Mouse (Mus musculus): ENCODE measurements at regions not wholly inside any gene's neighbourhood (a gene's known extent, or its start where the extent isn't known, plus 50 kb on each side); places are given as distances from the start of the nearest gene placed in this dataset.

- no peak overlapping the region for H3K27ac ChIP-seq (ENCODE audit: low read depth, low read length)
- H3K4me1 ChIP-seq (ENCODE audit: control insufficient read depth, insufficient read depth, low read depth, low read length): no peaks in the 10 kb centered on the region
- no peak overlapping the region for H3K9ac ChIP-seq (ENCODE audit: low read depth, low read length)
These were observed 1026.8 kb upstream of the Alcam start for GRCm38 (mm10) chr16:53480664-53481063.

GRCm38 (mm10) chr16:53439511-53439910 is 985.6 kb upstream of the Alcam start:
- Histone ChIP-seq H3K4me1 (ENCODE audit: control insufficient read depth, insufficient read depth, low read depth, low read length) (no peaks in the 10 kb centered on the region), H3K9me3 (ENCODE audit: control insufficient read depth, low read length) (no peaks in the 10 kb centered on the region), H3K27ac (ENCODE audit: low read depth, low read length) (no peak overlapping the region), H3K9ac (ENCODE audit: low read depth, low read length) (no peak overlapping the region), H3K4me3 (ENCODE audit: low read length) (no peak overlapping the region), H3K27me3 (replicated peaks; ENCODE audit: control insufficient read depth, insufficient read depth, low read length) (no peaks in the 10 kb centered on the region), H3K36me3 (ENCODE audit: control insufficient read depth, insufficient read depth, low read length) (no peaks in the 10 kb centered on the region), H3K4me2 (ENCODE audit: low read length) (no peak overlapping the region)
- 65% methylated on average over 4 of the region's 4 CpGs for WGBS
- no peak for ATAC-seq

More at GRCm38 (mm10) chr16:53480664-53481063, 1026.8 kb upstream of the Alcam start:
- no peaks in the 10 kb centered on the region for H3K27me3 ChIP-seq (replicated peaks; ENCODE audit: control insufficient read depth, insufficient read depth, low read length)
- H3K36me3 ChIP-seq (ENCODE audit: control insufficient read depth, insufficient read depth, low read length): no peaks in the 10 kb centered on the region
- no peak overlapping the region for H3K4me2 ChIP-seq (ENCODE audit: low read length)
- H3K9me3 ChIP-seq (ENCODE audit: control insufficient read depth, low read length): no peaks in the 10 kb centered on the region
- H3K4me3 ChIP-seq (ENCODE audit: low read length): no peak overlapping the region
- ATAC-seq: no peak

- ATAC-seq: no peak
- no peak overlapping the region for H3K4me3 ChIP-seq (ENCODE audit: low read length)
- H3K9ac ChIP-seq (ENCODE audit: low read depth, low read length): no peak overlapping the region
- no peaks in the 10 kb centered on the region for H3K4me1 ChIP-seq (ENCODE audit: control insufficient read depth, insufficient read depth, low read depth, low read length)
- no peaks in the 10 kb centered on the region for H3K9me3 ChIP-seq (ENCODE audit: control insufficient read depth, low read length)
- no peak overlapping the region for H3K27ac ChIP-seq (ENCODE audit: low read depth, low read length)
- no peaks in the 10 kb centered on the region for H3K36me3 ChIP-seq (ENCODE audit: control insufficient read depth, insufficient read depth, low read length)
- no peaks in the 10 kb centered on the region for H3K27me3 ChIP-seq (replicated peaks; ENCODE audit: control insufficient read depth, insufficient read depth, low read length)
- no peak overlapping the region for H3K4me2 ChIP-seq (ENCODE audit: low read length)
- WGBS: 76% methylated on average over 2 of the region's 2 CpGs
These were observed 964.5 kb upstream of the Alcam start for GRCm38 (mm10) chr16:53418416-53418815.

GRCm38 (mm10) chr16:53385176-53385575 is 931.3 kb upstream of the Alcam start:
- no peaks in the 10 kb centered on the region for H3K4me1 ChIP-seq (ENCODE audit: control insufficient read depth, insufficient read depth, low read depth, low read length)
- H3K4me2 ChIP-seq (ENCODE audit: low read length): no peak overlapping the region
- H3K27ac ChIP-seq (ENCODE audit: low read depth, low read length): no peak overlapping the region
- ATAC-seq: no peak
- H3K27me3 ChIP-seq (replicated peaks; ENCODE audit: control insufficient read depth, insufficient read depth, low read length): no peaks in the 10 kb centered on the region
- H3K4me3 ChIP-seq (ENCODE audit: low read length): no peak overlapping the region
- H3K36me3 ChIP-seq (ENCODE audit: control insufficient read depth, insufficient read depth, low read length): no peaks in the 10 kb centered on the region
- no peaks in the 10 kb centered on the region for H3K9me3 ChIP-seq (ENCODE audit: control insufficient read depth, low read length)
- H3K9ac ChIP-seq (ENCODE audit: low read depth, low read length): no peak overlapping the region
- 68% methylated on average over 4 of the region's 4 CpGs for WGBS

- WGBS: 95% methylated on average over 3 of the region's 3 CpGs
These were observed 888.3 kb upstream of the Alcam start for GRCm38 (mm10) chr16:53342153-53342552.

GRCm38 (mm10) chr16:53326353-53326752 is 872.5 kb upstream of the Alcam start:
- ATAC-seq: no peak
- H3K27me3 ChIP-seq (replicated peaks; ENCODE audit: control insufficient read depth, insufficient read depth, low read length): no peaks in the 10 kb centered on the region

More at GRCm38 (mm10) chr16:53342153-53342552, 888.3 kb upstream of the Alcam start:
- no peak for ATAC-seq
- no peaks in the 10 kb centered on the region for H3K9me3 ChIP-seq (ENCODE audit: control insufficient read depth, low read length)
- no peak overlapping the region for H3K4me2 ChIP-seq (ENCODE audit: low read length)
- H3K4me1 ChIP-seq (ENCODE audit: control insufficient read depth, insufficient read depth, low read depth, low read length): no peaks in the 10 kb centered on the region
- no peak overlapping the region for H3K27ac ChIP-seq (ENCODE audit: low read depth, low read length)
- H3K4me3 ChIP-seq (ENCODE audit: low read length): no peak overlapping the region
- no peaks in the 10 kb centered on the region for H3K27me3 ChIP-seq (replicated peaks; ENCODE audit: control insufficient read depth, insufficient read depth, low read length)
- no peaks in the 10 kb centered on the region for H3K36me3 ChIP-seq (ENCODE audit: control insufficient read depth, insufficient read depth, low read length)
- no peak overlapping the region for H3K9ac ChIP-seq (ENCODE audit: low read depth, low read length)

GRCm38 (mm10) chr16:53292081-53292480 is 838.2 kb upstream of the Alcam start:
- H3K4me2 ChIP-seq (ENCODE audit: low read length): no peak overlapping the region
- H3K36me3 ChIP-seq (ENCODE audit: control insufficient read depth, insufficient read depth, low read length): no peaks in the 10 kb centered on the region
- ATAC-seq: no peak
- no peak overlapping the region for H3K9ac ChIP-seq (ENCODE audit: low read depth, low read length)
- WGBS: 88% methylated on average over 1 of the region's 1 CpGs
- no peak overlapping the region for H3K27ac ChIP-seq (ENCODE audit: low read depth, low read length)
- no peaks in the 10 kb centered on the region for H3K27me3 ChIP-seq (replicated peaks; ENCODE audit: control insufficient read depth, insufficient read depth, low read length)
- no peaks in the 10 kb centered on the region for H3K4me1 ChIP-seq (ENCODE audit: control insufficient read depth, insufficient read depth, low read depth, low read length)
- H3K4me3 ChIP-seq (ENCODE audit: low read length): no peak overlapping the region
- no peaks in the 10 kb centered on the region for H3K9me3 ChIP-seq (ENCODE audit: control insufficient read depth, low read length)

More at GRCm38 (mm10) chr16:53326353-53326752, 872.5 kb upstream of the Alcam start:
- H3K4me3 ChIP-seq (ENCODE audit: low read length): no peak overlapping the region
- no peak overlapping the region for H3K27ac ChIP-seq (ENCODE audit: low read depth, low read length)
- no peaks in the 10 kb centered on the region for H3K9me3 ChIP-seq (ENCODE audit: control insufficient read depth, low read length)
- H3K4me2 ChIP-seq (ENCODE audit: low read length): no peak overlapping the region
- no peaks in the 10 kb centered on the region for H3K4me1 ChIP-seq (ENCODE audit: control insufficient read depth, insufficient read depth, low read depth, low read length)
- no peak overlapping the region for H3K9ac ChIP-seq (ENCODE audit: low read depth, low read length)
- no peaks in the 10 kb centered on the region for H3K36me3 ChIP-seq (ENCODE audit: control insufficient read depth, insufficient read depth, low read length)

GRCm38 (mm10) chr16:53282014-53282413 is 828.1 kb upstream of the Alcam start:
- 83% methylated on average over 2 of the region's 2 CpGs for WGBS
- no peaks in the 10 kb centered on the region for H3K4me1 ChIP-seq (ENCODE audit: control insufficient read depth, insufficient read depth, low read depth, low read length)
- H3K9me3 ChIP-seq (ENCODE audit: control insufficient read depth, low read length): no peaks in the 10 kb centered on the region
- ATAC-seq: no peak
- H3K4me3 ChIP-seq (ENCODE audit: low read length): no peak overlapping the region
- no peak overlapping the region for H3K4me2 ChIP-seq (ENCODE audit: low read length)
- H3K36me3 ChIP-seq (ENCODE audit: control insufficient read depth, insufficient read depth, low read length): no peaks in the 10 kb centered on the region
- H3K27ac ChIP-seq (ENCODE audit: low read depth, low read length): no peak overlapping the region
- no peak overlapping the region for H3K9ac ChIP-seq (ENCODE audit: low read depth, low read length)
- H3K27me3 ChIP-seq (replicated peaks; ENCODE audit: control insufficient read depth, insufficient read depth, low read length): no peaks in the 10 kb centered on the region

GRCm38 (mm10) chr16:53266116-53266515 is 812.2 kb upstream of the Alcam start:
- Histone ChIP-seq H3K4me1 (ENCODE audit: control insufficient read depth, insufficient read depth, low read depth, low read length) (no peaks in the 10 kb centered on the region), H3K4me3 (ENCODE audit: low read length) (no peak overlapping the region), H3K27me3 (replicated peaks; ENCODE audit: control insufficient read depth, insufficient read depth, low read length) (no peaks in the 10 kb centered on the region), H3K4me2 (ENCODE audit: low read length) (no peak overlapping the region), H3K9ac (ENCODE audit: low read depth, low read length) (no peak overlapping the region), H3K9me3 (ENCODE audit: control insufficient read depth, low read length) (no peaks in the 10 kb centered on the region), H3K36me3 (ENCODE audit: control insufficient read depth, insufficient read depth, low read length) (no peaks in the 10 kb centered on the region), H3K27ac (ENCODE audit: low read depth, low read length) (no peak overlapping the region)
- 24% methylated on average over 3 of the region's 3 CpGs for WGBS
- no peak for ATAC-seq

- Histone ChIP-seq H3K27me3 (replicated peaks; ENCODE audit: control insufficient read depth, insufficient read depth, low read length) (no peaks in the 10 kb centered on the region), H3K9me3 (ENCODE audit: control insufficient read depth, low read length) (no peaks in the 10 kb centered on the region), H3K27ac (ENCODE audit: low read depth, low read length) (no peak overlapping the region), H3K36me3 (ENCODE audit: control insufficient read depth, insufficient read depth, low read length) (no peaks in the 10 kb centered on the region), H3K4me3 (ENCODE audit: low read length) (no peak overlapping the region), H3K9ac (ENCODE audit: low read depth, low read length) (no peak overlapping the region), H3K4me1 (ENCODE audit: control insufficient read depth, insufficient read depth, low read depth, low read length) (no peaks in the 10 kb centered on the region), H3K4me2 (ENCODE audit: low read length) (no peak overlapping the region)
- ATAC-seq: no peak
- WGBS: 88% methylated on average over 1 of the region's 1 CpGs
These were observed 791.5 kb upstream of the Alcam start for GRCm38 (mm10) chr16:53245365-53245764.

All from hindbrain, embryonic 16.5 days (tissue).